Mouse (Mus musculus) forebrain, embryonic 14.5 days (tissue): Measurements from ENCODE around the gene Apmap. TPM values are rescaled to one million over a fixed set of nuclear protein-coding genes. Genes with fewer than 3 reads are reported as not detected.

Experiments used
- ATAC-seq: fragments of 200-750 bp; cut with Nextera tagmentation; 2 replicates; pipeline ENCODE4 v1.8.0; 2017; ENCODE audit warnings: mild to moderate bottlenecking, moderate library complexity
- DNase-seq: peaks from one replicate; pipeline ENCODE4 v3.0.0-alpha.2; 2015; ENCODE audit warnings: low spot score
- H3K27ac ChIP-seq: fragments of 300-500 bp; sonication (generic); 2 replicates; pipeline ENCODE4 v1.5.1; 2014; ENCODE audit warnings: low read depth, mild to moderate bottlenecking, control low read depth, low read length, moderate library complexity
- H3K27me3 ChIP-seq: fragments of 300-500 bp; sonication (generic); replicated peaks from 2 replicates; pipeline ENCODE4 v1.6.1; 2014; ENCODE audit warnings: low read length, control low read depth, mixed read lengths; ENCODE audit not compliant: control insufficient read depth, insufficient read depth
- H3K36me3 ChIP-seq: fragments of 300-500 bp; sonication (generic); 2 replicates; pipeline ENCODE4 v1.6.1; 2014; ENCODE audit warnings: low read length, control low read depth; ENCODE audit not compliant: control insufficient read depth, insufficient read depth
- H3K4me1 ChIP-seq: fragments of 300-500 bp; sonication (generic); 2 replicates; pipeline ENCODE4 v1.6.1; 2014; ENCODE audit warnings: antibody characterized with exemption, low read length, control low read depth; ENCODE audit not compliant: control insufficient read depth, insufficient read depth
- H3K4me2 ChIP-seq: fragments of 300-500 bp; sonication (generic); 2 replicates; pipeline ENCODE4 v1.6.1; 2014; ENCODE audit warnings: mild to moderate bottlenecking, control low read depth, low read length
- H3K4me3 ChIP-seq: fragments of 300-500 bp; sonication (generic); 2 replicates; pipeline ENCODE4 v1.5.1; 2014; ENCODE audit warnings: low read depth, low read length, control low read depth
- H3K9ac ChIP-seq: fragments of 300-500 bp; sonication (generic); 2 replicates; pipeline ENCODE4 v1.6.1; 2014; ENCODE audit warnings: mild to moderate bottlenecking, low read length, control low read depth, moderate library complexity
- H3K9me3 ChIP-seq: fragments of 300-500 bp; sonication (generic); replicated peaks from 2 replicates; pipeline ENCODE4 v1.6.1; 2016; ENCODE audit warnings: low read length, control low read depth, mixed read lengths; ENCODE audit not compliant: control insufficient read depth
- WGBS: fragments of 180-500 bp; shearing (Covaris S2); extraction: QIAGEN DNeasy Blood & Tissue Kit; methylation state at CpG from one replicate; pipeline ENCODE4 v1.1.7; 2014; 5-methylcytosine and 5-hydroxymethylcytosine counted together
- polyA plus RNA-seq: library from polyadenylated mRNA; unstranded; fragments of >200 nt; fragmentation: Nextera tagmentation; extraction: Ambion mirVana; gene quantifications from 2 replicates; pipeline ENCODE4 v1.2.1, GENCODE M21; 2014

Apmap gene
- 42.8 and 45.9 TPM in 2 replicates for polyA plus RNA-seq

DNA sequence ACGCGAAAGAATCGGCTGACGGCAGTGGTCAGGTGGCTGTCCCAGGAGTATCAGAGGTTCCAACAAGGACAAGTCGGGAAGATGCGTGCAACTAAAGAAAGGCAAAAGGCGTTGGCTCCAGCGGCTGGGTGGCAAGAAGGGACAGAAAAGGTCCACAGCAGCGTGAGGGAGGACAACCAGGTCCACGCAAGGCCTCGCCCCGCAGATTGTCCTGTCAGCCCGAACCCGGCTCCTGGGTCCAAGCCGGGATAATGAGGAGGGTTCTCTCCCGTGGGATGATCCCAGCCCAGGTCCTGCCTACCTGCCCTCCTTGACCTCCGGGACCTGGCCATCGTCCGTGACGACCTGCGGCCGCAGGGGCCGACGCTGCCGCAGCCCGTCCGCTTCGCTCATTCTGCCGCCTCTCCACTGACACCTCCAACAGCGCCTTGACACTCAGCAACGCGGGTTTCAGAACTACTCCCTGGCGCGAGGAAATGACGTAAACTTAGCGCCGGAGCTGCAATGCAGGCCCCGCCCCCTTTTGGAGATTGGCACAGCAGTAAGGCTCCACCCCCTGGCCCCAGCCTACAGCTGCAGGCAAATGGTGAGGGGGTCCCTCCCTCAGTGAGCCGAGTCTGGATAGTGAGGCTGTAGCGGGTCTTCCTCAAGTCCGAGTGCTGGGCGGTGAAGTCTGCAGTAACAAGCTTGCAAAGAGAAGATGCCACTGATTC is at the start of gene Apmap:
Gene Apmap (minus strand): TSS at position 481 of the 713 bp plus-strand sequence.
- Histone ChIP-seq H3K4me1 (peaks cover 7% of the 10 kb centered on the region), H3K36me3 (no peaks in the 10 kb centered on the region), H3K9me3 (no peaks in the 10 kb centered on the region), H3K4me2 (peak within 1 kb of the TSS; percentile 83), H3K27ac (no peak within 1 kb of the TSS), H3K9ac (peak within 1 kb of the TSS; percentile 82), H3K4me3 (peak within 1 kb of the TSS; percentile 78), H3K27me3 (no peaks in the 10 kb centered on the region)
- DNase-seq (peak; percentile 99), ATAC-seq (peak; percentile 98)
- under 1% methylated on average over 42 of the region's 42 CpGs for WGBS

DNA sequence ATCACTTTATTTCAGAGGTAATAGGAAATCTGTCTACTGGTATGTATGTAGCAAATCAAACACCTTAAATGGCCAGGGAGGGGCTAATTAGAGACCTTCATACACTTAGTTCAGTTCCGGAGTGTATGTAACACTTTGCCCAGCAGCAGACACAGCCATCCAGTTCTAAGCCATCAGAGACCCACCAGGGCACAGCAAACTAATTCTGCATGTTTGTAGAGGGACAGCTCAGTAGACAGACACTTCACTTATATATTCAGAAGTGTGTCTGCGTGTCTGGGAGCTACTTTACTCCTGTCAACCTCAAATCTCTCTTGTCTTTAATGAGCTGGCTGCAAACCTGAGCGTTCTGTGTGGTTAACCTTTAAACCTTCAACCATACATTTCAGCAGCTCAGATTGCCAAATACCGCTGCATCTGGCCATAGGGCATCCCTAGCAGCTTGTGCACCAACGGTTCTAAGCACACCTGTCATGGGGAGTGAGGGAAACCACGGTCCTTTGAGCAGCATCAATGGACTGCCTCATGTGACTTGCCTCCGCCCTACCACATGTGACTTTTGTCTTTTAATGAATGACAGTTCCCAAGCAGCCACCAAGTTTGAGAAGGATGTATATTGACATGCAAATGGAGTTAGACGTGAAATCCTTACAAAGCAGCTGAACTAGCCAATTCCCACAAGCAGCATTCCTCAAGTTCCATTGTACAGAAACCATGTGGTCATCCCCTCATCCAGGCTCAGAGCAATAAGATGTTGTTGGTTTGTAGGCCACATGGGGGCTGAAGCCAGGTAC is 48.8 kb upstream of the Apmap start:
- Histone ChIP-seq H3K9ac (no peak overlapping the region), H3K27ac (peak overlapping the region; percentile 79), H3K36me3 (peaks cover 18% of the 10 kb centered on the region), H3K4me3 (no peak overlapping the region), H3K9me3 (no peaks in the 10 kb centered on the region), H3K4me1 (peaks cover 12% of the 10 kb centered on the region), H3K4me2 (no peak overlapping the region), H3K27me3 (no peaks in the 10 kb centered on the region)
- DNase-seq (peak; percentile 76), ATAC-seq (peak; percentile 89)
- WGBS, result 20% methylated on average over 8 of the region's 8 CpGs

DNA sequence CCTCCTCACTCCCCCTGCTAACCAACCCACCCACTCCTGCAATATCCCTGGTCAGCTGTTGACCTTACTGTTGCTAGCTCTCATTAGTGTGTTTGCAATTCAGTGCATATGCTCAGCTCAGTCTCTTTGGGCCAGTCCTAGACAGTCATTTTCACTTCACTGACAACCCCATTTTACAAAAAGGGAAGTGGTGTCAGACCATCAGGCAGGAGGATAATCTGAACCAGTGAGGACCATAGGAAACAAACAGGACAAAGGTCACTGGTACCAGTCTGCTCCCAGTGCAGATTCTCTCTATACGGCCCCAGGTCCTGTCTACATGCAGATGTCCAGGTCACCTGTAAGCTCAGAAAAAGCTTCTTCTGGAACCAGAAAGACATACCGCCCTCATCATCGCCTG is 47.7 kb upstream of the Apmap start:
- H3K27me3 ChIP-seq, result no peaks in the 10 kb centered on the region
- ATAC-seq (no peak), DNase-seq (no peak)
- no peak overlapping the region for H3K4me3 ChIP-seq
- no peak overlapping the region for H3K9ac ChIP-seq
- H3K9me3 ChIP-seq, result no peaks in the 10 kb centered on the region
- WGBS, result 92% methylated on average over 3 of the region's 3 CpGs
- H3K27ac ChIP-seq, result peak overlapping the region; percentile 33; the same call in 1 of the 2 replicates
- H3K4me1 ChIP-seq, result peaks cover 11% of the 10 kb centered on the region
- H3K36me3 ChIP-seq, result peaks cover 18% of the 10 kb centered on the region
- no peak overlapping the region for H3K4me2 ChIP-seq

DNA sequence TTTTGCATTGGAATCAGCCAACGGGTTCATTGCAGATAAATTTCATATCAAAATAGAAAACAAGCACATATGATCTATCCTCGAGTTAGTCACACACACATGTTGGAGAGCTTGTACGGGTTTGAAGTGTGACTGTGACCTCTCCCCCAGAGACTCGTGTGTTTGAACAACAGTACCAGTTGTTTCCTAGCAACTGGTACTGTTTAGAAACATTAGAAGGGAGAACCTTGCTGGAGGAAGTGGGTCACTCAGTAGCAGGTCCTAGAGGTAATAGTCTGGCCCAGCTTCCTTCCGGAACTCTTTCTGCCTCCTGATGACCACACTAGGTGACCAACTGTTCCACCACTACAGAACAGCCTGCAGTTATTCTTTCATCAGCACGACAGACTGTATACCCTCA is 46.9 kb upstream of the Apmap start:
- ATAC-seq, result no peak
- H3K9me3 ChIP-seq, result no peaks in the 10 kb centered on the region
- WGBS, result 89% methylated on average over 6 of the region's 6 CpGs
- H3K9ac ChIP-seq, result no peak overlapping the region
- H3K4me1 ChIP-seq, result peaks cover 16% of the 10 kb centered on the region
- peaks cover 18% of the 10 kb centered on the region for H3K36me3 ChIP-seq
- no peak for DNase-seq
- H3K27me3 ChIP-seq, result no peaks in the 10 kb centered on the region
- no peak overlapping the region for H3K27ac ChIP-seq
- no peak overlapping the region for H3K4me2 ChIP-seq
- H3K4me3 ChIP-seq, result no peak overlapping the region

DNA sequence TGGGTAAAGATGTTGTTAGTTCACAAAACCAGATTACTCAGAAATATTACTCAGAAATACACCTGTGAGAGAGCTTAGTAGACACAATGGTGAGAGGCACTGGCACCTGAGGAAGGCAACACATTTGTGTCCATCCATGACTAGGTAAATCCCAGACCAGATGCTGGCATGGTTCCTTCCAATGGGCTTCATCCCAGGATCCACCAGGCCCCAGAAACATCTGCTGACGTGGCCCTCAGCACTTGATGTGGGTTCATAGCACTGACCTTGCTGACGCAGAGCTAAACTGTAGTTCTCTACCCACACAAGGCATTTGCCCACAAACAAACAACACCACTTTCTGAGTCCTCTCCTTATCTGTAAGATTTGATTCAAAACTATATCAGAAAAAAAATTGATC is 46.4 kb upstream of the Apmap start:
- Histone ChIP-seq H3K27ac (no peak overlapping the region), H3K27me3 (no peaks in the 10 kb centered on the region), H3K4me2 (no peak overlapping the region), H3K9me3 (no peaks in the 10 kb centered on the region), H3K36me3 (peaks cover 16% of the 10 kb centered on the region), H3K4me3 (no peak overlapping the region), H3K9ac (no peak overlapping the region), H3K4me1 (peaks cover 17% of the 10 kb centered on the region)
- no peak for ATAC-seq
- 88% methylated on average over 2 of the region's 2 CpGs for WGBS
- no peak for DNase-seq

DNA sequence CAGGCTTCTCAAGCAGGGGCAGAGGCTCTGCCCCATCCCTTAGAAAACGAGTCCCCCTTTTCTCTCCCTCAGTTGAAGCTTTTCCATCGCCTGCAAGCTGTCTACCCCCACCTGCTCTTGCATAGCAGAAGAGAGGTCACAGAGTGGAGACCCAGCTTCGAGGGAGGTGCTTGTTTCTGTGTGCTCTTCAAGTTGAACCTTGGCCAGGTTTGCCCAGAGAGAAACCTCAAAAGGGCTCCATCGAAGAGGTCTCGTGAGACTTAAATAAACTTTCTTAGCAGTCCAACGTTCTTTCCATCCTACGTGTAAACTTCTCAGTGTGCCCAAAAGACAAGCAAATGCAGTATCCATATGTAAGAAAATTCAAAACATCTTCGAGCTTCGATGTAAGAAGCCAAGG is 43.0 kb upstream of the Apmap start:
- no peaks in the 10 kb centered on the region for H3K9me3 ChIP-seq
- peaks cover 32% of the 10 kb centered on the region for H3K4me1 ChIP-seq
- no peak overlapping the region for H3K27ac ChIP-seq
- no peak overlapping the region for H3K4me2 ChIP-seq
- no peak for DNase-seq
- no peak overlapping the region for H3K4me3 ChIP-seq
- H3K9ac ChIP-seq, result no peak overlapping the region
- ATAC-seq, result no peak
- H3K27me3 ChIP-seq, result no peaks in the 10 kb centered on the region
- 72% methylated on average over 9 of the region's 9 CpGs for WGBS
- H3K36me3 ChIP-seq, result 0 out of 2 replicates have a peak, but pooled peaks cover 5% of the 10 kb centered on the region

DNA sequence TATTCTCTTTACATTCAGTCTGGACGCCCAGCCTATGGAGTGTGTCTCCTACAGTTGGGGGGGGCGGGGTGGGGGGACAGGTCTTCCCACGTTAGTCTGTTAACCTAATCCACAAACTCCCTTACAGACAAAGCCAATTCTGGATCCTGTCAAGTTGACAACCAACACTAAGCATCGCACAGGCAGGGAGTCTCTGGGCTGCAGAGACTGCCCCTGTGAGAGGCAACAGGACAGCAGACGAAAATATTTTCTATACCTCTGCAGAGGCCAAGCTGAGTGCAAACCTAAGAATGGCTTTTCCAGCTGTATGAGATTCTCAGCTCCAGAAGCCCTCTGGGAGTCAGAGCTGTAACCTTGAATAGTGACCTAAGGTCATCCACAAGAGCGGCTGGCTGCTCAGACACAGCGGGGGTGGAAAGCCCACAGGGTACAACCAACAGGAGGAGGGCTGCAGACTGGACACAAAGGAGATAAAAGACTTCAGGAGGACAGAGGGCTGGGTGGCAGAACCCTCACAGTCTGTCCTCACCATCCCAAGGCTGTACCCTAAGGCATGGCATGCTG is 42.2 kb upstream of the Apmap start:
- Histone ChIP-seq H3K27me3 (no peaks in the 10 kb centered on the region), H3K4me1 (peaks cover 32% of the 10 kb centered on the region), H3K4me2 (no peak overlapping the region), H3K9ac (no peak overlapping the region), H3K4me3 (no peak overlapping the region), H3K27ac (no peak overlapping the region), H3K36me3 (0 out of 2 replicates have a peak, but pooled peaks cover 2% of the 10 kb centered on the region), H3K9me3 (no peaks in the 10 kb centered on the region)
- 26% methylated on average over 7 of the region's 7 CpGs for WGBS
- DNase-seq (no peak), ATAC-seq (no peak)

DNA sequence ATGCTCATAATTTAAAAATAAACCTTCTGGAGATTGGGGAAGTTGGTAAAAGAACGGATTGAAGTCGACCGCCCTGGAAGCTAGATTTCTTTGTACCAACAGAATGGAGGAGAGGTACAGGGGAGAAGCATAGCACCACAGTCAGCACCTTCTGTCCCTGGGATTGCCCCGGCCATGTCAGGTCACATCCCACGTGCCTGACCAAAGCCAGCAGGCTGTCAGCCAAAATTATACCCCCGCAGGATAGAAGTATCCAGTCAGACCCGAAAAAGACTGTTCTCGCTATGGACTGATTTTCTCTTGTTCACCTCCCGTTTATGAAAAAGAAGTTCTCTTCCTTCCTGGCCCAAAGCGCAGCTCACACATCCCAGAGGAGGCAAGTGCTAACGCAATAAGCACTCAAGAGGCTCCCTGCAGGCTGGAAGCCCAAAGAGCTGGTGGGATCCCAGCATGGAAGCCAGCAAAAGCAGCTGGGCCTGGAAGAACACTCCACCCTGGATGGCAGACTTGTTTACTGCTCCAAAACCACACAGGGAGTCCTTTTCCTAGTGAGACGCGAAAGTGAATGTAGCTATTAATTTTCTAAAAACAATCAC is 40.0 kb upstream of the Apmap start:
- Histone ChIP-seq H3K27me3 (no peaks in the 10 kb centered on the region), H3K27ac (peak overlapping the region; percentile 46; the same call in 1 of the 2 replicates), H3K4me3 (no peak overlapping the region), H3K4me1 (peaks cover 37% of the 10 kb centered on the region), H3K9ac (peak overlapping the region; percentile 17; the same call in 1 of the 2 replicates), H3K4me2 (no peak overlapping the region), H3K36me3 (no peaks in the 10 kb centered on the region), H3K9me3 (no peaks in the 10 kb centered on the region)
- DNase-seq, result no peak
- 57% methylated on average over 13 of the region's 13 CpGs for WGBS
- no peak for ATAC-seq
